Mouse (Mus musculus) adrenal gland, adult (tissue): ENCODE measurements around the gene Bet1l.
"Not testable (repeated sequence)": the region's sequence is repeated elsewhere in the genome, so short reads cannot be mapped to it uniquely, and the experiment has no call there.

Source experiments
- DNase-seq, 2 experiments: peaks; one replicate each; pipeline ENCODE4 v3.0.0; 2022 to 2023; ENCODE audit warnings: low spot score in 1 of 2; ENCODE audit not compliant: inconsistent age in 2 of 2

Bet1l gene

GRCm38 (mm10) chr7:140857550-140858505, at the start of gene Bet1l:
Bet1l (minus strand) TSS chr7:140857577.
- DNase-seq, result no peak

GRCm38 (mm10) chr7:140907131-140907530, 49.8 kb upstream of the Bet1l start:
- peak; percentile 82 to 88 for DNase-seq

GRCm38 (mm10) chr7:140905642-140906081, 48.3 kb upstream of the Bet1l start:
- DNase-seq, result peak in 1 of 2 experiments; percentile 63

GRCm38 (mm10) chr7:140903212-140903611, 45.8 kb upstream of the Bet1l start:
- DNase-seq, result peak; percentile 76 to 93

- DNase-seq, result peak in 1 of 2 experiments; percentile 63
Observed at GRCm38 (mm10) chr7:140902036-140902875, 44.9 kb upstream of the Bet1l start.

GRCm38 (mm10) chr7:140900220-140900619, 42.8 kb upstream of the Bet1l start, which contains the start of gene Cox8b:
Cox8b (minus strand) TSS chr7:140900446.
- peak in 1 of 2 experiments; percentile 51 for DNase-seq

GRCm38 (mm10) chr7:140899121-140899520, 41.7 kb upstream of the Bet1l start:
- DNase-seq, result peak in 1 of 2 experiments; percentile 72

GRCm38 (mm10) chr7:140897863-140898262, 40.5 kb upstream of the Bet1l start:
- no peak for DNase-seq

- DNase-seq, result no peak
Observed at GRCm38 (mm10) chr7:140894611-140895010, 37.2 kb upstream of the Bet1l start.

- no peak for DNase-seq
Observed at GRCm38 (mm10) chr7:140894031-140894430, 36.7 kb upstream of the Bet1l start.

GRCm38 (mm10) chr7:140890636-140891035, 33.3 kb upstream of the Bet1l start:
- DNase-seq, result not testable (repeated sequence)

- no peak for DNase-seq
Observed at GRCm38 (mm10) chr7:140882469-140882803, 25.1 kb upstream of the Bet1l start.

GRCm38 (mm10) chr7:140881696-140882468, 24.5 kb upstream of the Bet1l start, which contains the start of the genes Psmd13 and Sirt3:
Psmd13 (plus strand) TSS chr7:140881968.
Sirt3 (minus strand) TSS chr7:140882309.
- peak; percentile 94 to 97 for DNase-seq

- DNase-seq, result peak in 1 of 2 experiments; percentile 58
Observed at GRCm38 (mm10) chr7:140880865-140881515, 23.6 kb upstream of the Bet1l start.

GRCm38 (mm10) chr7:140880419-140880818, 23.0 kb upstream of the Bet1l start:
- DNase-seq, result no peak

- no peak for DNase-seq
Observed at GRCm38 (mm10) chr7:140879355-140879754, 22.0 kb upstream of the Bet1l start.

GRCm38 (mm10) chr7:140877364-140877763, 20.0 kb upstream of the Bet1l start:
- no peak for DNase-seq

- no peak for DNase-seq
Observed at GRCm38 (mm10) chr7:140874224-140874623, 16.8 kb upstream of the Bet1l start.

- DNase-seq, result no peak
Observed at GRCm38 (mm10) chr7:140864761-140865160, 7.4 kb upstream of the Bet1l start.

GRCm38 (mm10) chr7:140860728-140861127, 3.4 kb upstream of the Bet1l start:
- no peak for DNase-seq
